Mouse (Mus musculus): ENCODE measurements around the gene Morf4l1.
"Not testable (repeated sequence)": the region's sequence is repeated elsewhere in the genome, so short reads cannot be mapped to it uniquely, and the experiment has no call there.

Gene Morf4l1

DNA sequence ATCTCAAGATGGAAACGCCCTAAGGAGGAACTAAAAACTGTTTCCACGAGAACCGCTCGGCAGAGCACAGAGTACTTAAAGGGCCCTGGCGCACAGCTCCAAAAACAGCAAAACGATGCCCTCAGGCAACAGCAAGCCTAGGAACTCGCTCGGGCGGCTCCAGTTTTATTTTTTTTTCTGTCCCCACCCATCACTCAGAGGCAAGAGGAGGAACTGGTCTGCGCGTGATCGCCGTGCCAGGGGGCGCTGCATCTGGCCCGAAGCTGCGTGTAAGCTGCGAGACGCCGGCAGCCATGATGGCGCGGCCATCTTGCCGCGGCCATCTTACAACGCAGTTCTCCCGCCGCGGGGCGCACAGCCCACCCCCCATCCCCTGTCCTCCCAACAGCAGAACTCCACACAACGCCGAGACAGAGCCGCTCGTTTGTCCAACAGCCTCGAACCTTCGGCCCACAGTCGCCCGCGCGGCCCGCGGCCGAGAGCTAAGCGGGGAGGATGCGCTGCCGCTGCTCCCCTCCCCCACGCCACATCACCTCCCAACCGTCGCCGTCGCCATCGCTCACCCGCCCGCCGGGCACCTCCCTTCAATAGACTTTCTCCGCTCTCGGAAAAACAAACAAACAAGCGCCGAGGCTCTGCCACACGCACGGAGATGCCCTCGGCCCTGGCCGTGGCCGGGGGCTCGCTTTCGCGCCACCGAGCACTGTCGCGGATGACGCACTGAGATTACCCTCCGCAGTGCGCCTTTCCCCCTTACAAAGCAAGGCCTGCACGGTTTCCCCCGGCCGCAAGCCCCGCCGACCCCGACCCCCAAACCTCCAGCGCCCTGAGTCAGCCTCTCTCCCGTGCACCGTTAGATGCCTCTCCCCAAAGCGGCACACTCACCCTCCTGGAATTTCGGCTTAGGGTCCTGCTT, 665 bp downstream of the Morf4l1 start:
- peak; percentile 80 for DNase-seq (ENCODE audit: low spot score)

DNA sequence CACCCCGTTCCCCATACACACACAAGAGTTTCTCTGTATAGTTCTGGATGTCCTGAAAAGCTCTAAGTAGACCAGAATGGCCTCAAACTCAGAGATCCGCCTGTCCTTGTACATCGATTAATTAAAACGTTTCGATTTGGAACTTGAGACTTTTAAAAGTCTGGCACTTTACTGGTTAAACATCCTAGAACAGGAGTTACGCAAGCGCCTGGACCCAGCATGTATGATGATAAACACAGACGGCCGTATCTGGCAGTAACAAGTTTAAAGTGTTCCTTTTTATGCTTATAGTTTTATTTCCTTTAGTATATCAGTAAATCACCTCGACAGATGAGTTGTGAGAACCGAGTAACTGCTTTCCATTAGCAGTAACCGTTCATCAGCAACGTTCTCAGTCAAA, 1.4 kb downstream of the Morf4l1 start:
- DNase-seq (ENCODE audit: low spot score) = no peak

DNA sequence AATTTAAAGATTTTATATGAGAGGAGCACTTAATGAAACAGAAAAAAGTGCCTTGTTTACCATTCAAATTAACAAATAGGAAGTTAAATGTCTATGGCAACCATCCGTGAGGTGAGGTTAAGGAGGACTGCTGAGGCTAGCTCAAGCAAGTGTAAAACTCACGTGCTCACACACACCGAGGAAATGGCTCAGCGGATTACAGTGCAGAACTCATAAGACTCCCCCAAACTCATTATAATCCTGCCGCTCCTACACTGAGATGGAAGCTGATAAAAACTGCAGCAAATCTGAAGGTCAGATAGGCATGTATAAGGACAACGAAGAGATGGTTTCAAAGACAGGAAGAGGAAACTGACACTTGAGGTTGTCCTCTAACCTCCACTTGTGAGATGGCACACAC, 5.2 kb downstream of the Morf4l1 start:
- no peak for DNase-seq (ENCODE audit: low spot score)

DNA sequence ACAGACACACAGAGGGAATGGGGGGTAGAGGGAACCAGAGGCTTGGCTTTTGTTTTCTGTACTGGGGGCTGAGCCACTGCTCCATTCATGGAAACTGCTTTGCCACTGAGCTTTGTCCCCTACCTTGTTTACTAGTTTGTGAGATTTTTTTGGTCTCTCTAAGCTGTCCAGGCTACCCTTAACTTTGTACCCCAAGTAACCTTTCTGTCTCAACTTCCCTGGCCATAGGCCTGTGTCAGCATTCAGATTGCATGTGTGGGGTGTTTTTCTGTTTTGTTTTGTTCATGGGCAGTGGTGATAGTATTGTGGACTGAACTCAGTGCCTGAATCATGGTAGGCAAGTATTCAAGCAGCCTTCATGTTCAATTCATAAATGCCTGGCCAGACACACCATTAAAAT, 6.3 kb downstream of the Morf4l1 start:
- no peak for DNase-seq (ENCODE audit: low spot score)

DNA sequence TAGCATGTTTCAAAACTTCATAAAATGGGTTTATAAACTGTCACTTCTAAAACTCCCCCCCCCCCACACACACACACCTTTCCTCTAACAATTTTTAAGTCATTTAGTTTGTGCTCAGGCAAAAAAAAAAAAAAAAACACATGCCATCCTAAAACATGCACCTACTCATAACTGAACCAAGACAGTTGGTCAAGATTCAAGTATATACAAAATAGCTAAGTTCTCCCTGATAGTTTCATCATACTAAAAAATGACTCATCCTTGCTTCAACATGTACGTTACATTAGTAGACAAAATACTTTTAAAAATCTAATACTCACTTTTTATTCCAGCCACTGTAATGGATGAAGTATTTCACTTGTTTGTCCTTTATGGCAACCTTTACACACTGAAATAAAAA, 7.7 kb downstream of the Morf4l1 start:
- no peak for DNase-seq (ENCODE audit: low spot score)

DNA sequence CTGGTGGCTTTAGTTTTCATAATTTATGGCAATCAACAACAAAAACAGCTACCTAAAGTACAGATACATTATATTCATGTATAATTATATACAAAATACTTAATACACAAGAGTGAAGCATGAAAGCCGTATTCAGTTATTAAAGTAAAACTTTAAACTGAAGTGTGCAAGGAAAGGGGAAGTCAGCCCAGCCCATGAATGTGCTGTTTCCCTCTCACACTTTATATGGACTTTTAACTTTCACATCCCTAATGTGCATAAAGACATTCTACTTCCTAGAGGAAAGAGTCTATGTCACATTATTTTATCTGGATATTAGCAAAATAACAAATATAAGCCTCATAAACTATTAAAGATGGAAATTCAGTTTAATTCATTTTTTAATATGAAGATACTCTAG, 9.1 kb downstream of the Morf4l1 start:
- no peak for DNase-seq (ENCODE audit: low spot score)

DNA sequence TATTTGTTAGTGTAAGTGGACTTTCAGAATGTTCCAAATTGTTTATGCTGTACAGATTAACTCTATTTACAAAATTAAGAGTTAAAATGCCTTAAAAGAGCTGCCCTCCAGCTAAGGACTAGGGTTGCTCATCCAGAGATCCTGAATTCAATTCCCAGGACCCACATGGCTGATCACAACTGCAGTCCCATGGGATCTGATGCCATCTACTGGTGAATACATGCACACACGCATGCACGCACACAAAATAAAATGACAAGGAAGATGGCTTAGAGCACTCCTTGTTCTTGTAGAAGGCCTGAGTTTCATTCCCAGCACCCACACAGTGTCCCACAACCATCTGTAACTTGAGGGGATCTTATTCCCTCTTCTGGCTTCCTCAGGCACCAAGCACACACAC, 13.8 kb downstream of the Morf4l1 start:
- no peak for DNase-seq (ENCODE audit: low spot score)

DNA sequence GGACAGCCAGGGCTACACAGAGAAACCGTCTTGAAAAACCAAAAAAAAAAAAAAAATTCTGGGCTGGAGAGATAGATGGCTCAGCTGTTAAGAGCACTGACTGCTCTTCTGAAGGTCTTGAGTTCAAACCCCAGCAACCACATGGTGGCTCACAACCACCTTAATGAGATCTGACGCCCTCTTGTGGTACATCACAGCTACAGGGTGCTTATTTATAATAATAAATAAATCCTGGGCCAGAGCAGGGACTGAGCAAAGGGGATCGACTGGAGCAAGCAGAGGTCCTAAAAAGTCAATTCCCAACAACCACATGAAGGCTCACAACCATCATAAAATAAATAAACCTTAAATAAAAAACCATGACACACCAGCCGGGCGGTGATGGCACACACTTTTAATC, 15.6 kb downstream of the Morf4l1 start:
- DNase-seq (ENCODE audit: low spot score) = no peak

DNA sequence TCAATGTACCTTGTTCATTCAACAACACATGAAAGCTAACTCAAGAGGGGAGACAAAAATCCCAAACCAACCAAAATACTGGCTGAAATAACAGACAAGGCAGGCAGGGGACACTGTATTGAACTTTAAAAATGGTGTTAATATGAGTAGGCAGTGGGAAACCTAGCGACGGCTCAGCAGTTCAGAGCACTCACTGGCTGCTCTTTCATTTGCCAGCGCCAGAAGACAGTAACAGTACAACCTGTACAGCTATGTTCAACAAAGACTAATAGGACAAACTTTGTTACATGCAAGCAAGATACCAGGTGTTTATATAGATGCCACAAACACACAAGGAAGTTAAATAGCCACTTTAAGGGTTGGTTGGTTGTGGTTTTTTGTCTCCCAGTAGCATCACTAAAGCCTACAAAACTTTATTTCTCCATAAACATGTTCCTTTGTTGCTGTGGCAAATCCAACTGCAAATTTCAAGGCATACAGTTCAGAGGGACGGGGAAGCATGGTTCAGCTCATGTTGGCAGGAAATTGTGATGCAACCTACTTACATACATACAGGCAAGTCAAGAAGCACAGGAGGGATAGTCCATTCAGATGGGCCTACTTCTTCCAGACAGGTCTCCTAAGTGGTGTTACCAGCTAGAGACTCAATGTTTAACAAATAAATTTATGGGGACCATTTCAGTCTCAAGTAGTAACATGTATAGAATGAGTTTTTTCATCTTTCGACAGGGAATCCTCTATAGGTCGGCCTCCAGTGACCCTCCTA, 25.1 kb downstream of the Morf4l1 start:
- DNase-seq (ENCODE audit: low spot score) = no peak

DNA sequence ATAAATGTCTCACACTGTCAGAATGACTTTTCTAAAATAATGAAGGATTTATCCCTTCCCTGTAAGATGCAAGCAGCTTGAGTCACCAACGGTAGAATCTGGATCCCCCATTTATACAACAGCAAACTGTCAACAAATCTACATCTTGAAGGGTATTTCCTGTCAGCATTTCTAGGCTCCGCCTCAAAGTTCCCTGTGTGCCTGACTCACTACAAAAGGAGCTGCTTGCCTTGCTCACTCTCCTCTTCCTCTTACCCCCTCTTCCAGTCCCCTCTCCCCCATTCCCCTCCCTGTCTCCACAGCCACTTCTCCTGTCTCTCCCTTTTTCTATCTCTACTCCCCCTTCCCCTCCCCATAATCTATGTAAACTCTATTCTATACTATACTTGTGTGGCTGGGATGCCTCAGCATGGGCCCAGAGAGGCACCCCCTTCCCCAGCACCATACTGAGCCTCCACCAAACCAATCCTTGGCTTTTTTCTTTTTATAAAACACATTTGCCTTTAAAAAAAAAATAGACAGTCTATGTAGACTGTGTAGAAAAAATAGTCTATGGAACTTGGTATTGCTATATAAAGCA, 26.6 kb downstream of the Morf4l1 start:
- no peak for DNase-seq (ENCODE audit: low spot score)

DNA sequence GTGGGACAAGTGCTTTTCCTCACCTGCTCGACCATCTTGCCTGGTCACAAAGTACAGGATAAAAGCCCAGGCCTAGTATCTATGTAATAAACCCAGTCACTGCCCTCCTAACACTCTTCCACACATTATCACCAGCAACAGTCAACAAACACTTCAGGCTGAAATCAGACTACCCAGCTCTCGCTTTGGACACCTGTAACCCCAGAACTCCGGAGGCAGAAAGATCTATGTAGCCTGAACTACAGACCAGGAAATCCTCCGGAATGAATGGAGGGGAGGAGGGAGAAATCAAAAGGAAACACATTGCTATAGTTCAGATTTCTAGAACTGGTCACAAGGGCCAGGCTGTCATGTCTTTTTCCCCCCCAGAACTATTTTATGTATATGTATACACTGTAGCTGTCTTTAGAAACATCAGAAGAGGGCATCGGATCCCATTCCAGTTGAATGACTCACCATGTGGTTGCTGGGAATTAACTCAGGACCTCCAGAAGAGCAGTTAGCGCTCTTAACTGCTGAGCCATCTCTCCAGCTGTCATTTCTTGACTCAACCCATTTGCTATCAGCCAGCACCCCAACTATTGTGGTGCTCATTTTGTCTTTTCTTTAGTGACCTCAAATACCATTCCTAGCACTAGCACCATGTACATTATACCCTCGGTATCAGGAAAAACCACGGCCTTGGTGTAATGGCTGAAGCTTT, 29.7 kb downstream of the Morf4l1 start:
- no peak for DNase-seq (ENCODE audit: low spot score)

DNA sequence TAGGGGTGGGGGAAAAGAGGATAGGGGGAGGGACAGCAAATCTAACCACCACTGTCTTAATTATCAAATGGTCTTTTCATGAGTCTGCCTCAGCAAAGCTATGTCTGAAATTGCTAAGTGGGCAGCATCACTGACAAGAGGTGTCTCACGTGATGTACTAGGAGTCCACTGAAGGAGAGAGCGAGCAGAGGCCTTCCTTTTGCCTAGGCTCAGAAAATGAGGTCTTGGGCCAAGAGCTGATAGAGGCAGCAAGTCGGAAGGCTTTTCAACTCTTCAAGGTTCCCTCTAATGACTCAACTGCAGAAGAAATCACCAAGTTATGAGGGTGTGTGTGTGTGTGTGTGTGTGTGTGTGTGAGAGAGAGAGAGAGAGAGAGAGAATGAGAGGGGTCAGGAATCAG, 30.4 kb downstream of the Morf4l1 start:
- DNase-seq (ENCODE audit: low spot score) = no peak

DNA sequence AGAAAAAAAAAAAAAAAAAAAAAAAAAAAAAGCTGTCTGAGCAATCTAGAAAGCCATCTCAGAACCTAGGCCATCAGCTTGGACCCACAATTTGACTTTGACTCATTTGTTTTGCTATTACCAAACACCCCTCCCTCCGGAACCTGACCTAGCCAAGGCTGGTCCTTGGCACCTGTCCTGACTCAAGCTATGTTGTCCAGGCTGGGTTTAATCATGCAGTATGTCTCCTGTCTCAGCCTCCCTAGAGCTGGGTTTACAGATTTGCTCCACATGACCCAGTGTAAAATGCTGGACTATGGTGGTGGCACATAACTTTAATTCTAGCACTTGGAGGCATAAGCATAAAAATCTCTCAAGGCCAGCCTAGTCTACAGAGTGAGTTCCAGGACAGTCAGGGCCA, 31.6 kb downstream of the Morf4l1 start:
- no peak for DNase-seq (ENCODE audit: low spot score)

DNA sequence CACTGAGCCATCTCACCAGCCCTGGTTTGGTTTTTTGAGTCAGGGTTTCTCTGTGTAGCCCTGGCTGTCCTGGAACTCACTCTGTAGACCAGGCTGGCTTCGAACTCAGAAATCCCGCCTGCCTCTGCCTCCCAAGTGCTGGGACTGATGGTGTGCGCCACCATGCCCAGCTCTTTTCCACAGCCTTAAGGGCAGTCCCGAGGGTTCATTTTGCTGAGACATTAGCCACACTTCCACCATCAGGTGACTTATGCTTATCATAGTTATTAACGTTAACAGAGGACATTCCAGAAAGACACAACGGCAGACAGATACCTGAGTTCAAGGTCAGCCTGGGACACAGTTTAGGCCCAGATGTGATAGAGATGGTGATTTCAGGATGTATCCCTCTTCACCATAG, 32.6 kb downstream of the Morf4l1 start:
- not testable (repeated sequence) for DNase-seq (ENCODE audit: low spot score)

DNA sequence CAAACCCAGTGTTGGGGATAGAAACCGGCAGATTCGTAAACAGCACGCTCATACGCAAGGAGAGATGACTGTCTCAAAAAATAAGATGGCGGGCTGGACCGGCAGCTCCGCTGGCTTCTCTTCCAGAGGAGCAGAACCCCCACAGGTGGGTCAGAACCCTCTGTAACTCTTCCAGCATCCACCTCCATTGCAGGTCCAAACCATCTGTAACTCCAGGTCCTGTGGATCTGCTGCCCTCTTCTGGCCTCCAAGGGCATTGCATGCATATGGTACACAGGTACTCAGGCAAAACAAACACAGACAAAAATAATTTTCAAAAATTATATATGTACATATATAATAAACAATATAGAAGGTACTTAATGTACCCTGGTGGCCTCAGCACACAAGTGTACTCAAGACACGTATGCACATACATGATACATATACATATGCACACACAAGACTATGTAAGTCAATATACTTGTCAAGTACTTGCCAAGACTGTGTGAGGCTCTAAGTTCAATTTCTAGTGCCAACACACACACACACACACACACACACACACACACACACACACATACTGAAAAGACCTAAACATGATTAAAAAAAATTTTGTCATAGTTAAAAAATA, 37.6 kb downstream of the Morf4l1 start:
- peak; percentile 76 for DNase-seq (ENCODE audit: low spot score)

DNA sequence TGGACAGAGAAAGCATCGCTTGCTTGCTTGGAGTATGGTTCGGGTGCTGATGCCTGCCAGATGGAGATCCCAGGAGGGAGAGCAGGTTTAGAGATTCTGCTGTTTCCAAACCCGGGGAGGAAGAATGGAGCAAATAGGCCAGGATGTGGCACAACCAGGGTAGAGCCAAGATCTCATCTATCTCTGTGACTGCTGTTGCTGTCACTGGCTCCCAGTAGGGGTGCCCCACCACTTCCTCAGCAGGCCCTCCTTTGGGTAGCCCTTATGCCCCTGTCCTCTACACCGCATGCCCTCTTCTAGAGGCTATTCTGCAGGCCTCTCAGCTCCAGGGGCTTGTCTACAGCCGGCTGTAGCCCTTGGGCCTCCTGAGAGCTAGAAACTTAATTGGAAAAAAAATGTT, 38.4 kb downstream of the Morf4l1 start:
- no peak for DNase-seq (ENCODE audit: low spot score)

DNA sequence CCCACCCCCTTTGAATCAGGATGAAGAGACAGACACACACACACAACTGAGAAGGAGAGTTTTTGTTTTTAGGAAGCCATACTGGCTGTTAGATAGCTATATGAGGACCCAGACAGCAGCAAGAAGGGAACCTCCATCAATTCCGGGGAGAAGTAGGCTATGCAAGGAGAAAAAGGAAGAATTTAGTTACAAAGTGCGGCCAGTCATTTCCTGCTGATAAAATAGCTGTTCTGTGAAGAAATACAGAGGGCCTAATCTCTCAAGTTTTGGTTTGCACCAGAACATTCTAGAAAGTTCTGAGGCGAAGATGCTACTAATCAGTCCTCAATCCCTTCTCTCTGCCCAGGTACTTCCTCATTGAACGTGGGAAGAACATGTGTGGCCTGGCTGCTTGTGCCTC, 39.2 kb downstream of the Morf4l1 start:
- DNase-seq (ENCODE audit: low spot score) = no peak

DNA sequence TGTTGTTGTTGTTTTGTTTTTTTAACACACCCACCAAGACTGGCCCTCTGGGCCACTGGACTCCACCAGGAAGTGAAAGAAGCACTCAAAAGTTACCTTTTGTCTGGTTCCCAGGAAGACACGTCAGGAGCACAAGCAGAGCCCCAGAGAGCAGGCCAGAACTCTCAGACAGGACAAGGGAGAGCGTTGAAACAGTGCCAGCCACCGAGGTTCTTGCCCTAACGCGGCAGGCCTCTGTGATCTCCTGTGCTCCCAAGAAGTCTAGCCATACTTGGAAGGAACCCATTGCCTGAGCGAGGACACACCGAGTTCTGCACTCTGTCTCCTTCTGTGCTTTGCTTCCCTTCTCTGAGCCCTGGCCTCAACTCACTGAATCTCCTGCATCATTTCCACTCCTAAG, 44.4 kb downstream of the Morf4l1 start:
- peak; percentile 30 for DNase-seq (ENCODE audit: low spot score)

DNA sequence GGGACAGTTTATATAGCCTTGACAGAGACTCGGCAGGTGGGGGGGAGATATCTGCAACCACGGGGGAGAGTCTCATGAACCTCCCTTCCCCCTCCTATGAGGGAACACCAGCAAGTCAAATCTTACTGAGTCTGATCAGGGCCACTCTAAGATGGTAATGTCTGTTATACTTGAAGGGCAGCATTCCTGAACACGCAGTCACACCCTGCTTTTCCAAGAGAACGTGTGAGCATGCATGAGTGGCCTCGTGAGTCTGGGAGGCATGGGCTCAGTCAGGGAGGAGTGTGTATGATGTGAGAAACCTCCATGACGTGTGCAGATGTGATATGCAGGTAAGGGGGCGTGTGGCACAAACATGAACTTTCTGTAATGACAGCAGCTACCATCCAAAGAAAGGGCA, 45.1 kb downstream of the Morf4l1 start:
- peak; percentile 31 for DNase-seq (ENCODE audit: low spot score)

DNA sequence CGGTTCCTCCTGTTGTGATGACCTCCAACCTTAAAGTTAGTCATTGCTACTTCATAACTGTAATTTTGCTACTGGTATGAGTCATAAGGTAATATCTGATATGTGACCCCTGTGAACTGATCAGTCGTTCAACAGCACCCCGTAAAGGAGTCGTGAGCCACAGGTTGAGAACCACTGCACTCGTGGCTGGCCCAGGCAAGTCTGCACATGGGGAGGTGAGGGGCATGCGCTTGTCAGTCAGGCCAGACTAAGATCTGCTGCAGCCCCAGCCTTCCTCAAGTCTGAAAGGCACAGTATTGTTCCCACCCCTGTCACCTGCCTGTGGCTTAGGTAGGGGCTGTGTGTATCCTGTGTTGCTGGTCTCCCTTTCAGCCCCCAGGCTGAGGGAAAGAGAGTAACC, 45.8 kb downstream of the Morf4l1 start:
- peak; percentile 30 for DNase-seq (ENCODE audit: low spot score)

DNA sequence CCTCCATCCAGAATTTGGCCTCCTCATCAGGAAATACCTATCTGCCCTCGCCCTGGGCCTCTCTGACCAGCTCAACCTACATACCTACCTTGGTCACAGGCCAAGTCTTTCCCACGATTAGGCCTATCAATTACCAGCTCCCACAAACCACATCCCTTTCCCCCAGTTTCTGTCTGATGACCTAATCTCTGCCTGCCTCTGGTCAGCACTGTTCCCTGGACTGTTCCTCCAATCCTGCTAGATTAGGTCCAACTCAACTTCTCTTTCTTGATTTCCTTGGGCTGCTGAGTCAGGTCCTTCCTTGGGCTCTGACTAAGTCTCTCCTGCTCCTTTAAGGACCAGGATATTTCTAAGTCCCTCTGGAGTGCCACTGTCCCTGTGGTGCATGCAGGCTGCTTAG, 47.2 kb downstream of the Morf4l1 start:
- DNase-seq (ENCODE audit: low spot score) = no peak

DNA sequence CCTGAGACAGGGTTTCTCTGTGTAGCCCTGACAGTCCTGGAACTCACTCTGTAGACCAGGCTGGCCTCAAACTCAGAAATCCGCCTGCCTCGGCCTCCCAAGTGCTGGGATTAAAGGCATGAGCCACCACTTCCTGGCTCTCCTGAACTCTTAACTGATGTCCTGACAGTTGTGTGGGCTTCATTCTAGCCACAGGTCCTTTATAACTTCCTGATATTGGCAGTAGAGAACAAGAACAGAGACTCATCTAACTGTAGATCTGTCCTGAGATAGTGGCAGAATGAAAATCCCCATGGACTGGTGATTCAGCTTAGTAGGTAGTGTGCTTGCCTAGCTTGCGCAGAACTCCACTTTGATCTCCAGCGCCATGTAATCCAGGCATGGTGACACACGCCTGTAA, 53.6 kb downstream of the Morf4l1 start:
- not testable (repeated sequence) for DNase-seq (ENCODE audit: low spot score)
